Mouse (Mus musculus) frontal cortex, adult (tissue): ENCODE data around the gene Narf.

ENCODE experiments used
- ATAC-seq: cut with Nextera tagmentation; 2 replicates; pipeline ENCODE4 v1.9.2; 2017; ENCODE audit warnings: mild to moderate bottlenecking, moderate library complexity, mixed read lengths; ENCODE audit not compliant: low TSS enrichment

Narf gene

GRCm38 (mm10) chr11:121236564-121237344, at the start of gene Narf:
Gene Narf (plus strand): TSS chr11:121237253.
- ATAC-seq = peak; percentile 96

GRCm38 (mm10) chr11:121189681-121190080, 47.4 kb upstream of the Narf start:
- no peak for ATAC-seq

GRCm38 (mm10) chr11:121192742-121193141, 44.3 kb upstream of the Narf start:
- no peak for ATAC-seq

DNA sequence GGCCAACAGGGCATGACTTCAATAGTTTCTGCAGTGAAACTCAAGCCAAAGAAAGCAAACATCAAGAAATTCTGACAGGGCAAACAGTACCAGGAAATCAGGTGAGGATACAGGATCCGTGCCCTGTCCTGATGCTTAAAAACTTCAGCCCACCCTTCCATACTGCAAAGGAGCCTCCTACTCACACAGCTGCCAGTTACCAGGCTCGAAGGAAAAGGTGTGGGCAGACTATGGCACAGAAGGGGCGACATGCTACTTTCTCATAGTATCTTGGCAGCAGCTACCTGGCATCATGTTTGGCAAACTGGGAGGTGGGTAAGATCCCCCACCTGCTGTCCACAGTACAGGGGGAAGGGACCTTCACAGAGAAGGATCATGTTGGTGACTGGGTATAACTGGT, 43.6 kb upstream of the Narf start:
- ATAC-seq = peak; percentile 57; the same call in 1 of the 2 replicates

- ATAC-seq = no peak
Measured at GRCm38 (mm10) chr11:121198622-121199021, 38.4 kb upstream of the Narf start.

DNA sequence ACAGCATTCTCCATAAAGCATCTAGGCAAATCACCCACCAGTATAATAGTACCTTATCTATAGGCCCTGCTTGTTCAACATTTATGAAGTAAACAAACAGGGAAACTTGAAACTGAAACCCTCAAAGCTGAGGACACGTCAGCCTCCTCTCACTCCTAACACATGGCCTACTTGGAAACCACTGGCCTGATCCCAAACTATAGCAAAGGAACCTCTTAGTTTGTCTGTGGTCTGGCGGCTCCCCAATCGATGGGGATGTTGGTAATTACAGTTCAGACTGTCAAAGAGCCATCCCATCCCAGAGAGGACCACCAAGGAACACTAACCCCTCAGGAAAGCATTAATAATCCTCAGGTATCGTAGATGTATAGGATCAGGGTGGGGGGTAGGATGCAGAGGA, 37.2 kb upstream of the Narf start:
- no peak for ATAC-seq

DNA sequence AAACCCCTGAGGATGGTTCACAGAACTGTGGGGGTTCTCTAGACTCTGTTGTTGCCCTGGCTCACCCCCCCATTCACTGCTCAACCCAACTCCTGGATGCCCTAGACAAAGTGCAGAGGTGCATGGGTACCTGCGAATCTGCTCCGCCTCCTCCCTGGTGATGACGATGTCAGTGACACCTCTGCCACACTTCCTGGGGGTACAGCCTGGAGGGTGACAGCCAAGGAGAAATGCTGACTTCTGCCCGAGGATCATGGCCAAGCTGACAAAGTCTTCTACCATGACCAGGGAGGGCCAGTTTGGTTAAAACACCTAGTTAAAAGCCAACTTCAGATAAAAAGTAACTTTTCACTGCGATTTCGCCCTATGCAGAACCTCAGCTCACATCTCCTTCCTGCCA, 36.3 kb upstream of the Narf start:
- ATAC-seq = no peak

DNA sequence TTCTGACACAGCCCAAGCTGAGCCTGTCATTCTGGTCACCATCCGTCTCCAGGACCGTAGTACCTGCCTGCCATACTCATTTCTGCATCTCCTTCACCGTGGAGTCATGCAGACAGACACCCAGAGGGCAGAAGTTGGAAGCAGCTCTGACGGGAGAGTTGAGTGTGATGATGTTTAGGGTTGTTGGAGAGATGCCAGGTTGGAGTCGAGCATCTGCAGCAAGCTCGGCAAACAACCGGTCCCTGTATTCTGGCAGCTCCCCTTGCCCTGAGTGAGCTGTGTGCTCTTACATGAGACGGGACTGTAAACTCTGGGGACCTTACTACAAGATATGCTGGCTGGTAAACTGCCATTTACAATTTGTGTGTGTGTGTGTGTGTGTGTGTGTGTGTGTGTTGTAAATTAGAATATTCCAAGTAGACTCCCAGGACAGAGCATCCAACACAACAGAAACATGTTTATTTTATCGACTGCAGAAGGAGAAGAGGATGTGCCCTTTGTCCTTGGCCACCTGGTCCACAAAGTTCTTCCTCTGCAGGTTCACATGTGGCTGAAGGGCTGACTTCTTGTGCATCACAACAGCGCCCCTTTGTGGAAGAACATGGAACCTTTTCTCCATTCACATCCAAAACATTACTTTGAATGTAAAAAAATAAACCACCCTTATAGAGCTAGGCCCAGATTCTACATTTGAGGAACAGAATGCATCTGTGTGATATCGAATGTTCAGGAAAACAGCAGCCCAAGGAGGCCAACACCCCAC, 35.4 kb upstream of the Narf start:
- no peak for ATAC-seq

GRCm38 (mm10) chr11:121203859-121204160, 33.2 kb upstream of the Narf start:
- ATAC-seq = no peak

GRCm38 (mm10) chr11:121204161-121205006, 32.7 kb upstream of the Narf start, which contains the start of the genes Hexdc and Ogfod3:
Gene Hexdc (plus strand): TSS chr11:121204433.
Gene Ogfod3 (minus strand): TSS chr11:121204711.
- peak; percentile 96 for ATAC-seq

DNA sequence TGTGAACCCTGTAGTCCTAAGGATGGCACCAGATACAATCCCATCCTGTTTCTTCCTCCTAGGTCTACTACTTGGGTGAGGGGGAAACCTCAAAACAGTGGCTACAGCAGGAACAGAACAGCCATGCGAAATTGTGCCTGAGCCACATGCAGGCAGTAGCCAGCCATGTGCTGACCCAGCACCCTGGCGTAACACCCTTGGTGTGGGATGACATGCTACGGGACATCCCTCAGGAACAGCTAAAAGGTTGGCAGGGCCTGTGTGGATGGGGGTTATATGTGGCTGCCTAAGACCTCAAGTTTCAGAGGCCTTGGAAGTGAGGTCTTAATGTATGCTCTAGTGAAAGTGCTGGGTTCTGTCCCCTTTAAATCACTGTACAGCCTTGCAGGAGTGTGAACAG, 20.2 kb upstream of the Narf start:
- no peak for ATAC-seq

DNA sequence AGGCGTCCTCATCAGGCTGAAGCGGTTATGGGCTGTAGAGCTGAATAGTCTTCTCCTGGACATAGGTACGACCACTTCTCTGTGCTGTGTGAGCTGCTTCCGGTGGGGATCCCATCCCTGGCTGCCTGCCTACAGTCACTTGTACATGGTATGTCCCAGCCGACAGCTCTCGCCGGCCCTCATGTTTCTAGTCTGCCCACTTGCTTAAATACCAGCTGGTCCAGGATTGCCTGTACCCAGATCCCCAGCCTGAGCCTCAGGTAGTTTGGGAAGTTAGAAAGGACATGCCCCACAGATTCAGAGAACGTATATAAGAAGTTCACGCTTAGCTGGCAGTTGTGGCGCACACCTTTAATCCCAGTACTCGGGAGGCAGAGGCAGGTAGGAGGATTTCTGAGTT, 17.3 kb upstream of the Narf start:
- ATAC-seq = no peak

- no peak for ATAC-seq
Measured at GRCm38 (mm10) chr11:121220771-121221170, 16.3 kb upstream of the Narf start.

DNA sequence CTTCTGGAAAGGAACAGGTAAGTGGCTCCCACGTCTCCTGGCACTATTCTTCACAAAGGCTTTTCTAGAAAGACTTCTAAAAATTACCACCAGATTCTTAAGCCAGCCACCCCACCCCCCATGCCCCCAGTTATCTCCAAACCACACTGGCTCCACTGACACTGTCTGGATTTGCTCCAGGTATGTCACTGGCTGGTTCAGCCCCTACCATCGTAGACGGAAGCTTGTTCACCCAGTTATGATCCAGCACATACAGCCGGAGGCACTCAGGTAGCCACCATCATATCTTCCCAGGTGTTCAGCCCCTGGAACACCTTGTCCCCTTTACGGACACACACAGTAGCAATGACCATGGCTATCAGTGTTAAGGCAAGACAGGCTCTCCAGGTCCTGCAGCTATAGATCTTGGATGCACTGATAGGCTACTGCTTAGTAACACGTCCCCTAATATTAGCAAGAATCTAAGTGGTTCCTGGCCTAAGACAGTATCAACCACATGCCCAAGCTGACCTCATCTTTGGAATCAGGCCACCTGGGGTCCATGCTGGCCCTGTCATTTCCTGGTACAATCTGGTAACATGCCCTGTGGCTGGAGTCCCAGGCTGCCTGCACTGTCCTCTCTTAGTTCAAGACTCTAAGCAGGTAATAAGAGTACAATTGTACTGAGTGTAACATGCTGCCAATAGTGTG, 15.6 kb upstream of the Narf start:
- ATAC-seq = no peak

- no peak for ATAC-seq
Measured at GRCm38 (mm10) chr11:121228129-121229017, 8.7 kb upstream of the Narf start.

GRCm38 (mm10) chr11:121229018-121229439, 8.0 kb upstream of the Narf start, which contains the start of gene Cybc1:
Gene Cybc1 (minus strand): TSS chr11:121229322.
- ATAC-seq = peak; percentile 83

DNA sequence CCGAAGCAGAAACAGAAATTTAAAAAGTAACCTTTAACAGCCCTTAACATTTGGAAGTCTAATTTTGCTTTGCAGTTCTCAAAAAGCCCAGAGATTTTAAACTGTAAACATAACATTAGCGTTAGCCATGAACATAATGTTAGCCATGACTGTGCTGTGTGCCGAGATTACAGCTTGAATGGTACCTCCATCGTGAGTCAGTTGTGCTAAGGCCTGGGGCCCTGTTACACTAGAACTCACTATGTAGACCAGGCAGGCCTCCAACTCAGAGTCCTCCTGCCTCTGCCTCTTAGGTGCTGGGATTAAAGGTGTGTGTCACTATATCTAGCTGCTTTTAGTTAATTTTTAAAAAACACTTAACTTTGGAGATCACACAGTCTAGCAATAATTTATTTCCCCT, 5.9 kb upstream of the Narf start:
- no peak for ATAC-seq

DNA sequence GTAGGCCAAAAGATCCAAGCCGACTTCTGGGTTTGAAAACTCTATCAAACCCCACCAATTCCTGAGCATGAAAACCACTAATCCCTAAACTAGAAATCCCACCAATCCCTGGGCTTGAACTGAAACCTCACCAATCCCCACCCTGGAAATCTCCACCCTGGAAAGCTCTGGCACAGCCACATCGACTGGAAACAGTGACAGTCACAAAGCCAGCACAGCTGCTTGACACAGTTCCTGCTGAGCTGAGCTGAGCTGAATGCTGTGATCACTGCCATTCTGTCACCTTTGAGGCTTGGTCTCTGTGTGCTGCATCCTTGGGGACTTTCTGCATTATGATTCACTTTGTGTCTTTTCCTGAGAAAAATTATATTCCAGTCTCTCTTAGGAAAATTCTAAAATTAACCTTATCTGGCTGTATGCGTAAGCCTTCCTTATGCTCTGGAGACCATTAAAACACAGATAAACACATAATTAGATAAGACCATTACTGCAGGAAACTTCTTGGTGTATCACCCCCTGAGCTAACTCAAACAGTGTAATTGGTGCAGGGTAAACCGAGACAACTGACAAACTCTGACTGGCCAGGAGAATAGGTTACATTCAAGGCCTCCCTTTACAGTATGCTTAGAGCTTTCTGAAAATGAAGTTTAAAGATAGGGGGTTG, 5.3 kb upstream of the Narf start:
- no peak for ATAC-seq

DNA sequence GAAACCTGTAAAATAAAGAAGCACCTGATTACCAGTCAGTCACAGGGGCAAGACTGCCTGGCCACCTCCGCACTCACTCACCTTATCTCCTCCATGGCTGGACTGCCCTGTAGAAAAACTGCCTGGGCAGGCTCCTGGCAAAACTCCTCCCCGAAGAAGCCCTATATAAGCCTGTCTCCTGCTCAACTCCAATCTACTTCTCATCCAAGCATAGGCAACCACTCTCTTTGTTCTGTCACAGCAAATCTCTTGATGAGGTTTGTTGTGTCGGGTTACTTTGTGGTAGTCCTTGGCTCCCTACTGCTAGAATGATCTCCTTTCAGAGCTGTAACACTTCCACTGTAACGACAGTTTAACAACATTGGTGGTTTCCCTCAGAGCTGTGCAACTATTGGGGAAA, 4.3 kb upstream of the Narf start:
- no peak for ATAC-seq
